Comparison of ENCODE assay signal across 8 mouse cellular contexts in the genomic region with DNA sequence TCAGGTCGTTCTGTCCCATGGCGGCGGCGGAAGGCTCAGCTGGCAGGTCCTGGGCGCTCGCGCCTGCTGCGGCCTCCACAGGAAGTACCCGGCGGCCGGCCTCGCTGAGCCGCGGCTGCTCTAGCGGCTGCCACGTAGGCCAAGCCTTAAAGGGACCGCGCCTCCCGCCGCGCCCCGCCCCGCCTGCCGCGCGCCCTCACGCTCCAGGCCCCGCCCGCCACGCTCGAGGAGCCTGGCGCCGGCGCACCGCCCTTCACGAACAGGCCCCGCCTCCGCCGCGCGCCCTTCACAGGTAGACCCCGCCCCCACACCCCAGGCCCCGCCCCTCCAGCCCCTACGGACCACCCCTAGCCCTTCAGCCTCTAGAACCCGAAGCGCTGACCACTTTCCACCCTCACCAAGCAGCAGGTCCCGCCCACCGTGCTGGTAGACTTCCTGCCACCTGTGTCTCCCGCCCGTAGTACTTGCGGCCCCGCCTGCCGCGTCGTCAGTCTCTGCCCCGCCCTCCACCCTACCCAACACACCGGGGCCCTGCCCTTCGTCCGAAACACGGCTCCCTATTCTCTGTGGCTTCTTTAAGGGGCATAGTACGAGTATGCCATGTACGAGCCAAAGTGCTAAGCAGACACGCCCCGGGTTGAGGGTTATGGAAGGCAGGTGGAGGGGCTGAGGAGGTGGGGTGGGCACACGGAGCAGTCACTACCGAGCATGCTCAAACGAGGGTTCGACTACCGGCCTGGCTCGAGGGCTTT. TPM values are rescaled to one million over a fixed set of nuclear protein-coding genes. Genes with fewer than 3 reads are reported as not detected.
DNase-seq lines count a peak whose midpoint lies in the region; ATAC-seq and TF ChIP-seq lines count a peak whose summit lies in the region.

A gene (minus strand): TSS at position 625 of the 752 bp plus-strand sequence.
A gene (plus strand): TSS at position 744 of the 752 bp plus-strand sequence.

- TF ChIP-seq CTCF in intestine, postnatal 0 days (IDR thresholded peaks at IDR 0.05; ENCODE audit: low read depth), result 0 out of 2 replicates have a peak, but pooled peaks have one; percentile 7

- 0% methylated on average over 54 of the region's 70 CpGs for WGBS in intestine, postnatal 0 days
- WGBS in midbrain, embryonic 10.5 days, result 2% methylated on average over 48 of the region's 70 CpGs

- H3K27me3 ChIP-seq in intestine, postnatal 0 days (replicated peaks; ENCODE audit: control insufficient read depth, insufficient read depth, low read length), result no peaks in the 10 kb centered on the region
- H3K27me3 ChIP-seq in midbrain, embryonic 10.5 days (ENCODE audit: low read depth, poor library complexity, severe bottlenecking), result no peaks in the 10 kb centered on the region

- H3K36me3 ChIP-seq in intestine, postnatal 0 days (ENCODE audit: control insufficient read depth, insufficient read depth), result peaks cover 8% of the 10 kb centered on the region; the same call in 1 of the 2 replicates
- peaks cover 31% of the 10 kb centered on the region for H3K36me3 ChIP-seq in midbrain, embryonic 10.5 days

- DNase-seq in adrenal gland, postnatal 10 days, result peak; percentile 97
- DNase-seq in embryo, embryonic 9.5 days (ENCODE audit: extremely low spot score), result peak; percentile 97
- peak; percentile 89 to 94 for DNase-seq in gastrocnemius, postnatal 4 days (ENCODE audit: low spot score in 2 of 2)
- DNase-seq in left cerebral cortex, postnatal 36 days (ENCODE audit: low spot score in 2 of 2), result peak; percentile 91 to 94
- peak; percentile 94 for DNase-seq in midbrain, embryonic 10.5 days (ENCODE audit: low spot score)
- peak; percentile 88 to 92 for DNase-seq in right cerebral cortex, postnatal 36 days (ENCODE audit: low spot score in 2 of 2)
- DNase-seq in urinary bladder, postnatal 4 days (ENCODE audit: low spot score in 2 of 2), result peak; percentile 92

- peaks cover 6% of the 10 kb centered on the region; the same call in 1 of the 2 replicates for H3K4me1 ChIP-seq in intestine, postnatal 0 days (replicated peaks; ENCODE audit: control insufficient read depth, insufficient read depth, low read length)
- peaks cover 33% of the 10 kb centered on the region for H3K4me1 ChIP-seq in midbrain, embryonic 10.5 days

- no peaks in the 10 kb centered on the region for H3K9me3 ChIP-seq in intestine, postnatal 0 days (ENCODE audit: control insufficient read depth)
- H3K9me3 ChIP-seq in midbrain, embryonic 10.5 days (replicated peaks), result no peaks in the 10 kb centered on the region

- peak within 1 kb of the TSS; percentile 100 for H3K9ac ChIP-seq in intestine, postnatal 0 days (ENCODE audit: low read depth, low read length)

- peak within 1 kb of the TSS; percentile 82 for H3K4me2 ChIP-seq in intestine, postnatal 0 days (replicated peaks; ENCODE audit: low read depth)

- peak; percentile 95 for ATAC-seq in intestine, postnatal 0 days

- intact Hi-C loops in left cerebral cortex, postnatal 36 days (cut with DNase I), result loop anchor here (2.0 to 10.0 kb wide), 3 partner anchors 74 to 301 kb away; a partner anchor contains a TSS

- H3K27ac ChIP-seq in intestine, postnatal 0 days (ENCODE audit: low read depth, low read length), result peak within 1 kb of the TSS; percentile 100
- peak within 1 kb of the TSS; percentile 98 for H3K27ac ChIP-seq in midbrain, embryonic 10.5 days (replicated peaks)

- peak within 1 kb of the TSS; percentile 94 for H3K4me3 ChIP-seq in intestine, postnatal 0 days (ENCODE audit: low read depth, low read length)
- peak within 1 kb of the TSS; percentile 98 for H3K4me3 ChIP-seq in midbrain, embryonic 10.5 days

RNA-seq across cellular contexts. Expression of the first gene that starts in this region (rescaled TPM):
- 100 to 1,000 TPM; 118 to 141 TPM for total RNA-seq in adrenal gland, postnatal 10 days (2021)
- 100 to 1,000 TPM; 116 to 119 TPM for total RNA-seq in gastrocnemius, postnatal 4 days (2021)
- 379 TPM in 2 replicates for polyA plus RNA-seq in intestine, postnatal 0 days (2015; fragmentation: Nextera tagmentation; extraction: Ambion mirVana)
- total RNA-seq in left cerebral cortex, postnatal 36 days (2021), result 10 to 100 TPM; 49.5 to 53.0 TPM
- 156 and 159 TPM in 2 replicates for polyA plus RNA-seq in midbrain, embryonic 10.5 days (2016; fragmentation: Nextera tagmentation; extraction: Ambion mirVana)

RNA-seq across cellular contexts. Expression of the second gene that starts in this region (rescaled TPM):
- total RNA-seq in adrenal gland, postnatal 10 days (2021), result under 1 TPM; 0.18 to 0.27 TPM
- total RNA-seq in gastrocnemius, postnatal 4 days (2021), result not detected
- polyA plus RNA-seq in intestine, postnatal 0 days (2015; fragmentation: Nextera tagmentation; extraction: Ambion mirVana), result 0.07 and 0.10 TPM in 2 replicates
- total RNA-seq in left cerebral cortex, postnatal 36 days (2021), result under 1 TPM; 0.15 to 0.41 TPM
- 0.05 and 0.06 TPM in 2 replicates for polyA plus RNA-seq in midbrain, embryonic 10.5 days (2016; fragmentation: Nextera tagmentation; extraction: Ambion mirVana)

Comparison
In these comparisons a context has a peak if more than half of its experiments do, and no peak if none do; other contexts are left out.
1. Peak in every context shown above with its lines: DNase-seq, ATAC-seq, H3K4me3 ChIP-seq and H3K27ac ChIP-seq.